ENCODE assay signal across 20 mouse cellular contexts in genomic region chr14:73083563-73083962, GRCm38 (mm10). TPM values are rescaled to one million over a fixed set of nuclear protein-coding genes. Genes with fewer than 3 reads are reported as not detected.
"Had no signal": no experiment of that assay in that cellular context is flagged by ENCODE, and none has a peak within 500 bp of the region (broad histone marks: within the 10 kb centered on the region; RNA-seq: fewer than 3 reads in every experiment).

No protein-coding gene starts in this region.

- H3K27ac ChIP-seq: liver, embryonic 15.5 days; midbrain, embryonic 10.5 days; midbrain, embryonic 13.5 days; midbrain, embryonic 15.5 days; neural tube, embryonic 13.5 days; neural tube, embryonic 15.5 days had no signal

- H3K4me3 ChIP-seq: liver, embryonic 15.5 days; midbrain, embryonic 10.5 days; midbrain, embryonic 13.5 days; midbrain, embryonic 15.5 days; myocyte; neural tube, embryonic 13.5 days; neural tube, embryonic 15.5 days had no signal

- H3K27me3 ChIP-seq: liver, embryonic 15.5 days; midbrain, embryonic 13.5 days; midbrain, embryonic 15.5 days; neural tube, embryonic 13.5 days; neural tube, embryonic 15.5 days had no signal

- ATAC-seq: midbrain, embryonic 13.5 days; midbrain, embryonic 15.5 days had no signal

- H3K4me1 ChIP-seq: liver, embryonic 15.5 days; midbrain, embryonic 10.5 days; midbrain, embryonic 13.5 days; midbrain, embryonic 15.5 days; neural tube, embryonic 13.5 days; neural tube, embryonic 15.5 days had no signal

- H3K36me3 ChIP-seq: liver, embryonic 15.5 days; midbrain, embryonic 10.5 days; midbrain, embryonic 13.5 days; midbrain, embryonic 15.5 days; neural tube, embryonic 13.5 days; neural tube, embryonic 15.5 days had no signal

- H3K4me2 ChIP-seq: liver, embryonic 15.5 days; lung, embryonic 14.5 days; midbrain, embryonic 13.5 days; midbrain, embryonic 15.5 days; neural tube, embryonic 13.5 days; neural tube, embryonic 15.5 days had no signal

- H3K9ac ChIP-seq: liver, embryonic 15.5 days; lung, embryonic 14.5 days; midbrain, embryonic 13.5 days; midbrain, embryonic 15.5 days; neural tube, embryonic 13.5 days; neural tube, embryonic 15.5 days had no signal

- DNase-seq: lung, adult 18-20 months; lung, embryonic 14.5 days; lung, postnatal 10 days; lung, postnatal 4 days; retina, postnatal 1 day; right cerebral cortex, adult 18-20 months; right cerebral cortex, postnatal 25 days; right cerebral cortex, postnatal 4 days; spleen, adult 18-20 months; thymus, adult 18-20 months; thymus, postnatal 14 days; thymus, postnatal 36 days had no signal

- H3K9me3 ChIP-seq: liver, embryonic 15.5 days; midbrain, embryonic 10.5 days; midbrain, embryonic 13.5 days; midbrain, embryonic 15.5 days; neural tube, embryonic 13.5 days; neural tube, embryonic 15.5 days had no signal

RNA-seq across cellular contexts. Expression of gene Cysltr2, which starts 34.6 kb away (rescaled TPM):
- total RNA-seq: megakaryocyte, adult 5-6 weeks had no signal
- polyA plus RNA-seq: lung, embryonic 14.5 days; midbrain, embryonic 10.5 days; midbrain, embryonic 13.5 days; myocyte had no signal
